In genomic region chr7:30326427-30326826, GRCm38 (mm10) we compare ENCODE assay signal across 17 mouse cellular contexts. TPM values are rescaled to one million over a fixed set of nuclear protein-coding genes. Genes with fewer than 3 reads are reported as not detected.
"Had no signal": no experiment of that assay in that cellular context is flagged by ENCODE, and none has a peak within 500 bp of the region (broad histone marks: within the 10 kb centered on the region; RNA-seq: fewer than 3 reads in every experiment).

No protein-coding gene starts in this region.

- H3K4me3 ChIP-seq: neural tube, embryonic 15.5 days; stomach, embryonic 15.5 days had no signal

- H3K27ac ChIP-seq: neural tube, embryonic 15.5 days; stomach, embryonic 15.5 days; stomach, postnatal 0 days had no signal

- H3K9me3 ChIP-seq: neural tube, embryonic 15.5 days; stomach, embryonic 15.5 days had no signal

- H3K9ac ChIP-seq: neural tube, embryonic 15.5 days; stomach, embryonic 15.5 days had no signal

- H3K27me3 ChIP-seq: stomach, embryonic 15.5 days had no signal

- DNase-seq: right cerebral cortex, adult 18-20 months; right cerebral cortex, postnatal 14 days; right cerebral cortex, postnatal 25 days; right cerebral cortex, postnatal 4 days; spleen, adult 18-20 months; thymus, adult 18-20 months; thymus, adult 2 months; thymus, postnatal 14 days; thymus, postnatal 25 days; thymus, postnatal 36 days; thymus, postnatal 4 days had no signal

- H3K4me2 ChIP-seq: neural tube, embryonic 15.5 days; stomach, embryonic 15.5 days had no signal

- H3K36me3 ChIP-seq: neural tube, embryonic 15.5 days; stomach, embryonic 15.5 days had no signal

RNA-seq across cellular contexts. Expression of gene E130208F15Rik, which starts 4.9 kb away (rescaled TPM):
- polyA plus RNA-seq: neural tube, embryonic 14.5 days; neural tube, embryonic 15.5 days; stomach, embryonic 14.5 days; stomach, embryonic 16.5 days; stomach, postnatal 0 days had no signal
